Mouse (Mus musculus) spleen, adult 2 months (tissue): ENCODE data around the gene Vmn1r191. TPM values are rescaled to one million over a fixed set of nuclear protein-coding genes. Genes with fewer than 3 reads are reported as not detected.

Experiments used
- polyA plus RNA-seq: library from polyadenylated mRNA; depleted of rRNA; stranded (reverse); fragments of >200 nt; gene quantifications from 2 replicates; pipeline ENCODE4 v1.2.3, GENCODE M21; 2012; rRNA removed

Vmn1r191 gene
- polyA plus RNA-seq, 1 experiment: not detected

Other genes starting within 250 kb of the Vmn1r191 start
- gene Zfp184, start 238.9 kb downstream of the Vmn1r191 start, polyA plus RNA-seq: 0.05 and 0.11 TPM in 2 replicates
- gene Pom121l2, start 202.8 kb downstream of the Vmn1r191 start, polyA plus RNA-seq: not detected in 2 replicates
- 0.99 and 1.1 TPM in 2 replicates for gene Prss16, start 174.2 kb downstream of the Vmn1r191 start, polyA plus RNA-seq
- gene Hist1h2ah, start 148.4 kb downstream of the Vmn1r191 start, polyA plus RNA-seq: 51.3 and 149 TPM in 2 replicates
- gene Hist1h2bk, start 148.1 kb downstream of the Vmn1r191 start, polyA plus RNA-seq: 30.0 and 45.9 TPM in 2 replicates
- 14.7 and 15.7 TPM in 2 replicates for gene Hist1h4i, start 142.6 kb downstream of the Vmn1r191 start, polyA plus RNA-seq
- 10.2 and 14.1 TPM in 2 replicates for gene Hist1h2ag, start 141.0 kb downstream of the Vmn1r191 start, polyA plus RNA-seq
- 15.8 and 21.8 TPM in 2 replicates for gene Hist1h2bj, start 140.8 kb downstream of the Vmn1r191 start, polyA plus RNA-seq
- gene Vmn1r188, start 99.5 kb downstream of the Vmn1r191 start, polyA plus RNA-seq: not detected in 2 replicates
- not detected in 2 replicates for gene Vmn1r189, start 78.1 kb downstream of the Vmn1r191 start, polyA plus RNA-seq
- gene Vmn1r192, start 7.2 kb upstream of the Vmn1r191 start, polyA plus RNA-seq: not detected in 2 replicates
- not detected in 2 replicates for gene Vmn1r193, start 39.2 kb upstream of the Vmn1r191 start, polyA plus RNA-seq
- gene Vmn1r194, start 60.2 kb upstream of the Vmn1r191 start, polyA plus RNA-seq: not detected in 2 replicates
- not detected in 2 replicates for gene Vmn1r195, start 86.6 kb upstream of the Vmn1r191 start, polyA plus RNA-seq
- gene Vmn1r196, start 106.0 kb upstream of the Vmn1r191 start, polyA plus RNA-seq: not detected in 2 replicates
- gene Vmn1r197, start 140.6 kb upstream of the Vmn1r191 start, polyA plus RNA-seq: not detected in 2 replicates
- not detected in 2 replicates for gene Vmn1r198, start 166.4 kb upstream of the Vmn1r191 start, polyA plus RNA-seq
- gene Vmn1r199, start 195.8 kb upstream of the Vmn1r191 start, polyA plus RNA-seq: not detected in 2 replicates
- not detected in 2 replicates for gene Vmn1r200, start 206.4 kb upstream of the Vmn1r191 start, polyA plus RNA-seq